Mouse (Mus musculus) inflammation-experienced regulatory T-cells, adult 6 months (primary cell): Measurements from ENCODE around the gene Crhr2. TPM values are rescaled to one million over a fixed set of nuclear protein-coding genes. Genes with fewer than 3 reads are reported as not detected.

Experiments
- ATAC-seq: one replicate; pipeline ENCODE4 v1.8.0; 2017
- polyA plus RNA-seq, 3 experiments: library from polyadenylated mRNA; unstranded; fragments of 100-300 nt; shearing (Covaris generic); gene quantifications; one replicate each; pipeline ENCODE4 v1.2.1; 2017

Crhr2 gene
- polyA plus RNA-seq, 3 experiments from 2014 or later: not detected

DNA sequence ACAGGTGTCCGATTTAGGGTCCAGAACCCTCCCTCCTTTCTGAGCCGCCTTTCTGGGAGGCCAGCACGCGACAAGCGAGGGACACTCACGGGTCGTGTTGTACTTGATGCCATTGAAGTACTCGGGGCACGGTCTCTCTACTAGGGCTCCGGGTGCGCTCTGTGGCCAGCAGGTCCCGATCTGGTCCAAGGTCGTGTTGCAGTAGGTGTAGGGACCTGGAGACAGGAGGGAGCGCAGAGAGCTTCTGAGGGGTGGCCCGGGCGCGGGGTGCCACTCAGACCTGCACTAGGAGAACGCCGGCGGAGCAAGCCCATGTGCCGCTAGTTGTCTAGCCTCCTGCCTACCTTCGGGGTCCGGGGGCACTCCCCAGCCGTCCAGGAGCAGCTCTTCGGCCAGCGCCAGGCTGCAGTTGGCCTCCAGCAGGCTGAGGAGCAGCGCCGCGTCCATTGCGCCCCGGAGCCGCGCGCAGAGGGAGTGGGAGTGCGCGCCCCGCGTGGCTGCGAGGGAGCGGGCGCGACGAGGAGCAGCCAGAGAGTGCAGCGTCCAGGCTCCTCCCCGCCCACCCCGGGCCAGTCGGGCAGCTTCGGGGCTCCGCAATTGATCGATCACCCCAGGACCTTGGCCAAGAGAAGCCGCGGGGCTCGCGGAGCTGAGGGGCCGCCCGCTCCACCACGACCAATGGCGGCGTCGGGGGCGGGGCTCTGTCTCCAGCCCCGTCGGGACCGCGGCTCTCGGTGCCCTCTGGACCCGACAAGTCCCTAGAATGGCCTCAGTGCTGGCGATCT is 15.3 kb downstream of the Crhr2 start:
- no peak for ATAC-seq

DNA sequence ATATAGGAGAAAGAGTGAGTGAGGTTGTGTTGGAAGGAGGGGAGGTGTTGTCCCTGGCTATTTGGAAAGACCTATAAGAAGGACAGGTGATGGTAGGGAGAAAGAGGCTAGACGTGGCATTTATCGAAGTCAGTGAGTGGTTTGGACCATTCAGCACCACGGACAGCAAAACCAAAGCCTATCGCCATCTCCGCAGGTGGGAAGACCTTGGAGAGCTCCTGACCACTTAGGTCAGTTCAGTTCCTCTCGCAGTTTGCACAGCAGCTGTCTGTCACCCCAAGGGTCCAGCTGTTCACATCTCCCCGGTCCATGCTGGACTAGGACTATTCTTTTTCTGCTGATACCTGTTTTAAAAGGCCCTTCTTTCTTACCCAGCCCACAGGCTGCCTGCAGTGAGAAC is 24.5 kb downstream of the Crhr2 start:
- no peak for ATAC-seq

DNA sequence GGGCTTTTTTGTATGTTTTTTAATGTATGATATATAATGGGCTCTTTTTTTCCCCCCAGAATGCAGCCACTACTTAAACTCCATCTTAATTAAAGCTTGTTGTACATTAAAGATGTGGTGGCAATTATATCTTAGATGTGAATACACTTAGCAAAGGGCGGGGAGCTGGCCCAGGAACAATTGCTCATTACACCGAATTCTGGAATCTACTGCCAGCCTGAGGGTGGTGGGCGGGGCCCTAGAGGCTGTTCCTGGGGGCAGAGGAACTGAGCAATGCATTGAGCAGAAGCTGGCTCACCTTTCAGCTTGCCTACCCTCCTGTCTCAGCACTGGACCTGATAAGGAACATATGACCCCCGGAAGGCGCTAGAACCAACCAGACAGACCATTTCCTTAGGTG is 34.2 kb downstream of the Crhr2 start:
- no peak for ATAC-seq

DNA sequence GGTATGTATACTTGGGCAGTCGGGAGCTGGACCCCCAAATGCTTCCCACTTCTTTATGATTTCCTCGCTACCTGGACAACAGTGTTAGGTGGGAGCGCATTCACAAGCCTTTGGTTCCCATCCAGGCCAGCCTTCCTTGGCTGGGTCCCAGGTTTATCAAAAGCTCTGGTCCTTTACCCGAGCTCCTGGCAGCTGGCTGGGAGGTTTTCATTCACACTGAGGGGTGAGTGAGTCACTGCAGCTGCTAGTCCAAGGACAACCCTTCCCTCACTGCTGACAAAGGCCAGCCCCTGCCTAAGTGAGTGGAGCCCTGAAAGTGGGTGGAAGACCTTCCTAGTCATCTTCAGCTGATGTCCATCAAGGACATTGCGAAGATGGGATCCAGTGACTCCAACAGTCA is 34.8 kb downstream of the Crhr2 start:
- ATAC-seq: no peak

DNA sequence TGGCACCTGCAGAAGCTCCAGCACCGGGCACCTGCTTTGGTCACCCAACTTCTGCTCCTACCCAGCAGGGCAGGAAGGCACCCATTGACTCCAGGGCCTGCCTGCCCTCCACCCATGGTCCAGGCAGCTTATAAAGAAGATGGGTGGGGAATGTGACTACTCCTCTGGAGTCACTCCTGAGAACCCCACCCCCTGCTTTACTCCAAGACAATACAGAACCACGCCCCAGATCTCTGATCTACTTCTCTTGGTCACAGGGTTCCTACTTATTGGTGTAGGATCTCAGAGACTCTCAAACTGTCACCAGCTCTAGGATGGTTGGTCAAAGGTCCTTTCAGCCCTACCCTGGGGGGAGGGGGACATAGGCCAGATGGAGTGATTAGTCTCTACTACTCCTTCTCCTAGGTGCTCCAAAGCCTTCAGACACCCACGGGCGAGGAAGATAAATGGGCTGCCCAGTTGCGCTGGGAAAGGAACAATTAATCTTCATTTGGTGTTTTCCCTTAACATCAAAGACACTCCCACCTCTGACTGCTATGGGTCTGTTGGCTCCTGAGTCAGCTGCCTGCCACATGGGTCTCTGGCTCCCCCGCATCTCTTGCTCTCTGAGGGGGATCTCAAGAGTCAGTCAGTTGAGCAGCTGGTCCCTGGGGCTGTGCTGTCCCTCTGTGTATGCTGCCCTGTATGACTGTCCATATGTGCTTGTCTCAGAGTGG is 39.2 kb downstream of the Crhr2 start:
- no peak for ATAC-seq

DNA sequence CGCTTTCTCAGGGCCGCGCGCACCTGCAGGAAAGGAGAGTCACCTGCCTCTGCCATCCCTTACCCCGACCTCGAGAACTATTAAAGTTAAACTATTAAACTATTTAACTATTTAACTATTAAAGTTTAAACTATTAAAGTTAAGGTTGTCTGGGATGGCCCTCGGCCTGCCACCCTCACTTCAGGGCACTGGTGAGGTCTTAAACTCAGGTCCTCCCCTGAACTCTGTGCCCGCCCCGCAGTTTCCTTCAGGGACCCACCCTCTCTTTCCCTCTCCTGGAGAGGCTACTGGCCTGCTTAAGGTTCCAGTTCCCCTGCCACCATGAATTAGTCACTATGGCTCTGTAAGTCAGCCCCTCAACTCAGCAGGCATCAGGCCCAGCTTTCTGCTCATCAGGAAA is 41.4 kb downstream of the Crhr2 start:
- ATAC-seq: no peak

DNA sequence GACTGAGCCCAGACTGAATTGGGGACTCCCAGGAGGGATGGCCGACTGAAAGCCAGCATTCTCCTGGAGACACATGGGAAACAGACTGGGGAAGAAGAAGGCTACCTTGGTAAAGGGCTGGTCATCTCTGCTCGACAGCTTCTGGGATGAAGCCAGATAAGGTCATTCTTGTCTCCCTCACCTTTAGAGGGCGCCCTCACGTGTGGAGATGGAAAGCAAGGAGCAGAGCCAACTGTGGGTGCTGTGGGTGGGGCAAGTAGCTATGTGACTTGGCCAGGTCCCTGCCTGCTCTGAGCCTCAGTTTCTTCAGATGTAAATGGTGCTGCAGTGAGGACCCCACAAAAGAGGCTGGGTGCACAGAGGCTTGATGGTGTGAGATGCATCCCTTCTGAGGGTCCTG is 42.2 kb downstream of the Crhr2 start:
- ATAC-seq: no peak

DNA sequence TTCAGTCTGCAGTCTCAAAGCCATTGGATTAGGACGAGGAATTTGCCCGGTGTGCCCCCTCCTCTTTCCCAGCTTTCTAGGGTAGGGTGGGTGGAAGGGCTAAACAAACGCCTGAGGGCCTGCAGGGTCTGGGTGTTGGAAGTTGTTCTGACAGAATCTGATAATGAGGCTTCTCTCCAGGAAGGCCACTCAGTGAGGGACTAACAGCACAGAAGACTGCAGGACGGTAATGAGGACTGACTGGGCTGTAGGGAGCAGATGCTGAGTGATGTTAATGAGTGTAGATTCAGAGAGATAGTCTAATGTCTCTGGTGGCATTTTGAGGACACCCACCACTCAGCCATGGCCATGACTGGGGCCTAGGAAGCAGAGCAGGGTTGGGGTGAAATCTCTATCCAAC is 45.5 kb downstream of the Crhr2 start:
- ATAC-seq: no peak

DNA sequence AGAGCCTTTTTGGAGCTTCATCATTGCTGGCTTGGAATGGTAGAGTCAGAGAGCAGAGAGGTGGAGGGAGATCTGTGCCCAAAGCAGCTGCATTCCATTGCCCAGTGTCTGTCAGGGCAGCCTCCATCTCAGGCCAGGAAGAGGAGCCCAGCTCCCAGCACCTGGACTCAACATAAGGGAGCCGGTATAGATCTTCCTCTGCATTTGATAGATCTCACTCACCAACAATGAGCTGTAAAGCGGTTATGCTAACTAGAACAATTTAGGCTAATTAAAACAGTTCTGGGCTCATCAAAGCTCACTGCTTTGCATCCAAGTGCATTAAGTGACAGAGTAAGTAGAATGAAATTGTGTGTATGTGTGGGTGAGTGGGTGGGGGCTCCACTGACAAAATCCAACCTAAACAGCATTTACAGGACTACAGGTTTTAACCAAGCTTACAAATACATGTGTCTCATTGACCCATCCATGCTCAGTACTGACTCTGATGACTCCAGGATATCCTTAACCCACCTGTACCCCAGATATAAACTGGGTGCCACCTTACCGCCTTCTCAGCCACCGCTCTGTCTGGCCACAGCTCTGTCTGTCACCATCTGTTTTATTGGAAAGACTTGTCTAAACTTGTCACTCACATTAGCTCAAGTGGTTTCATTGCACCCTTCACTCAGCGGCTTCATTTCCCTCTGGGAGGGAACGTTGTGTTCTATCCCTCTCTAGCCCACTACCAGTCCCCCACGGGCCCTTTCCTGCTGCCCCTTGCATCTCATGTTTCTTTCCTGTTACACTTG is 50.4 kb downstream of the Crhr2 start:
- ATAC-seq: no peak

DNA sequence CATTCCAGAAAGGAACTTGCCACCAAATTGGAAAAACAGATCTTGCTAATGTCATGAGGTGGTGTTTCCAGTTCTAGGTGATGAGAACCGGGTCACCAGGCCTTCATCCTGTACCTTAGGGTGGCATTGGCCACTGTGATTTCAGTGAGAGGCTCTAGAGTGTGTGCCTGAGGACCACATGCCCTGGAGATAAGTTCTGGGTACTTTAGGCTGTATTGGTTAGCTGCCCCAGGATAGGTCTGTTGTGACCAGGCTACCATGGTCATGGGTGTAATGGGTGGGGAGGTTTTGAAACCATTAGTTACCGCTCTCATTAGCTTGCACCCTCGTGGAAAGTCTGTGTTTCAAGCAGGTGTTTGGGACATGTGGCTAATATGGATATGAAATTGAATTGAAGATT is 51.4 kb downstream of the Crhr2 start:
- ATAC-seq: no peak

DNA sequence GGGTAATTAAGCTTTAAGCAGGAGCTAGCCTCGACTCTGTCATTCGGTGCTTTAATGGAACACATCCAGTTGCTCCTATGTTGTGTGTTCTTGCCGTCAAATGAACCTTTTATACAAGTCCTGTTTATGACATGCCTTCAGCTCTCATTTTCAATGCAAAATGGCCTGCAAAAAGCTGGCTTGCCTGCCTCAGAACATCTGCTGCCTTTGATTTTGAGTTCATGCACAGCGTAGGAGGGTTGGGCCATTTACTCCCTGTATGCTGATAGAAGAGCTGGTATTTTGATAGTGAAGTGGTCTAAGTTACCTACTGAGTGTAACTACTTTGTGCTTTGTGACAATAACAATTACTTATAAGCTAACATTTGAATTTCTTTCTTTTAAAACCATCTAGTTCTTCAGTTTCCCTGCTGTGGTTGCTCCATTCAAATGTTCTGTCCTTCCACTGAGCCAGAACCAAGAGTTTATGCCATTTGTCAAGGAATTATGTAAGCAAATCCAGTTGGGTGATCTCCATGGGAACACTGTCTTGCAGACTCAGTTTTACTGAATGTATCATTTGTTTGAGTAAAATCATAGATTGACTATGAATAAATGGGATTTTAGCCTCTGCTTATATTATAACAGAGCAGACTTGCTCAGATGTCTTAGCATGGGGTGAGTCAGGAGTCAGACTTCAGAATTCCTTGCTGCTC is 56.1 kb downstream of the Crhr2 start:
- no peak for ATAC-seq

DNA sequence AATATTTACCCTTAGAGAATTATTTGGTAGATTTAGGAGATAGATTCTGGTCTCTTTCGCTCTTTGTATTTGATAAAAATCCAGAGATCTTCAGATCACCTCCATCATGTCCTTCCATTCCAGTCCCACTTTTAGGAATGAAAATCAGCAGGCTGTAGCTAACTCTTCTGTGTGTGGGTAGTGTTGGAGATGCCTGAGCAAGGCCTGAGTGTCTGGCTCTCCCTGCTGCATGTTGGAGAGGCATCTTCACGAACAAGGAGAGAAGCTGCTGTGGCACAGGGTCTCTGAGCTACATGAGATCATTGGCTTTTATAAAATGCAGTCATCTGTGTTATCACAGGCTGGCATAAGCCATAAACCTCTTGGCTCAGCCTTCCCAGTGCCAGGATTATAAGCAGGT is 66.9 kb downstream of the Crhr2 start:
- no peak for ATAC-seq

DNA sequence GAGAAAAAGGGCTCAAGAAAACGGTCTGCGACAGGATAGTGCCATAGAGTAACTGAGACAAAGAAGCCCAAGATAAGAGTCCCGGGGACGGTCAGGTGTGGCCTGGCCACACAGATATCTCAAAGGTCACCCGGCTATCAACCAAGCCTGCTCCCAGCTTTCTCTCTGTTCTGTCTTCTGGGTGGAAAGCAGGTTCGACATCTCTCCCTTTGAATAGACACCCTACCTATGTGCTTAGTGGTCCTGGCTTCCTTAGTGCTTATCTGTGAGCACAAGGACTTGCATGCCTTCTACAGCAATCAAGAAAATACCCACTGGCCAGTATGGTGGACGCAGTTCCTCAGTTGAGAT is 68.4 kb downstream of the Crhr2 start:
- ATAC-seq: no peak

DNA sequence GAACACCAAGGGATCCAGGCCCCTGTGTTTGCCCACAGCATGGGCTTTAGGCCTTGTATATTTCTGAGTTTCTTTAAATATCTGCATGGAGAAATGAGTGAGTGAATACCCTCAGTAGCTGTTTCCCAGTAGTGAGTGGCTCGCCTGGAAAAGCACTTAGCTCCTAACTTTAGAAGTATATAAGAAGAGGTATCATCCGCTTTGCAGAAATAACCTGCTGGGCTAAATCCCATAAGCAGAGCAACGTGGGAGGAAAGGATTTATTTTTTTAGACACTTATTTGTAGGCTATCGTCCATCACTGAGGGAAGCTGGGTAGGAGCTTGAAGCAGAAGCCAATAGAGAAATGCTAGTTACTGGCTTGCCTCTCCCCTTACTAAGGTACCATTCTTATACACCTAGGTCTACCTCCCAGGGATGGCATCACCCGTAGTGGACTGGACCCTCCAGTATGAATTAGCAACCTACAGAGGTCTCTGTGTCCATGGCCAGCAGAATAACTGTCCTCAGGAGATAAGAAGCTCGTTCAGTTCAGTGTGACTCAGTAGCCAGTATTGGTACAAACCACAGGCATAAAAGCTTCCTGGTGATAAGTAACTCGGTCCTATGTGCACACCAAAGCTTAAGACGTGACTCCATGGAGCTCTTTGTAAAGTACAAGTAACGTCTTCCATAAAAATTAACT is 68.9 kb downstream of the Crhr2 start:
- no peak for ATAC-seq

DNA sequence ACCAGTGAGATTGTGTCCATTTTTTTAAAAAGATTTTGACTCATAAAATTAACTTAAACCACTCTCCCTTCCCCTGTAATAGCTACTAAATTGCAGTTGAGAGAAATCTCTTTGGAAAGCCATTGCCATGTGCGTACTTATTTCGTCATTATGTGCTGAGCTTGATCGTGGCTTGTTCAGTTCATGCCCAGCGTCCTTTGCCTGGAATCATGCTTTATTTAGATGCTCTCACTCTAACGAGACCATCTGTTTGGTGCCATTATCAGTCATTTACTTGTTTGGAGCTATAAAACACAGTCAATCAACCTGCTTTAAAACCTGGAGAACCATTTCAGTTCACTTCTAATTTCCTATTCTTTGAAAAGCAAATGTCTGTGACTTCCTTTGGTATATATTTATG is 70.6 kb downstream of the Crhr2 start:
- no peak for ATAC-seq

DNA sequence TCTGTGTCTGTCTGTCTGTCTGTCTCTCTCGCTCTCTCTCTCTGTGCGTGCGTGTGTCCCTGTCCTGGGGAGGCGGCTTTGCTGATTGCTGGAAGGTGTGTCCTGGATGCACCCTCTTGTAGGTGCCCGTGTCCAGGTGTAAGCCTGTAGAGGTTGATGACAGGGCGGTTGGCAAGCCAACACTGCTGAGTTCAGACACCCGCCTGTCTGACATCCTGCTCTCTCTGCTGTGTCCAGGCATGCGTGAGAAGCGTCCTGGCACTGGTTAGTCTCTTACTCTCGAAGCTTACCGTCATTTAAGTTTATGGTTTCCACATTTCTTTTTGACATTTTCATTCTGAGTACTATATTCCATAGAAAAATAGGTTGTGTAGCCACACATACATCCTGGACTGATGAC is 71.5 kb downstream of the Crhr2 start:
- ATAC-seq: no peak

DNA sequence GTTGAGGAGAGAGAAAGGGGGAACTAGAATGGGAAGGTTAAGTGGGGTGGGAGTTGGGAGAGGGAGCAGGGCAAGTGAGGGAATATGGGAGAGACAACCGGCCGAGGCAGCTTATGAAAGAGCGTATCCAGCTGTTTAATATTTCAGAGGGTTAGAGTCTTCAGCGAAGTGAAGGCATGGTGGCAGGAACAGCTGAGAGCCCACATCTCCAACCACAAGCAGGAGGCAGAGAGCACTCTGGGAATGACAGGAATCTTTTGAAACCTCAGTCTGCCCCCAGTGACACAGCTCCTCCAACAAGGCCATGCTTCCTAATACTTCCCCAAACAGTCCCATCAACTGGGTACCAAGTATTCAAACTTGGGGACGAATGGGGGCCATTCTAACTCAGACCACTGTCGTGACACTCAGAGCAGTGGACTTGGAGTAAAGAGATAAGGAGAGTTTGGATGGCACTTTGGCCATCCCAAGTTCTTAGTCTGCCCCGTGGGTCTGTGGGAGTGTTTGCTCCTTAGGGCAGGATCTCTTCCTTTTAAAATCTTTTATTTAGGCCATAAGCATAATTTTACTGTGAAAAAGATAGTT is 72.5 kb downstream of the Crhr2 start:
- ATAC-seq: no peak

DNA sequence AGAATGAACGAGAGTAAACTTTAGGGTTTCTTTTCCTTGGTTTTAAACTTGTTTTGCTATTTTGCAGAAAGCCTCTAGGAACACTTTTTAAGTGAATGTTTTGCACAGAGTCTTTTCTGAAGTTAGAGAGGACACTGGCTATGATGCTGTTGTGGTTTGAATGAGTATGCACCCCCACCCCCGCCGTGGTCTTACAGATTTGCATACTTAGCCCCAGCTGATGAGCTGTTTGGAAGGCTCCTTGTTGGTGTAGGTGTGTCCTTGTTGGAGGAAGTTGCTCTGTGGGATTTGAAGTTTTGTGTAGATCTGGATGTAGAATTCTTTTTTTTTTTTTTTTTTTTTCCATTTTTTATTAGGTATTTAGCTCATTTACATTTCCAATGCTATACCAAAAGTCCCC is 75.4 kb downstream of the Crhr2 start:
- ATAC-seq: no peak

DNA sequence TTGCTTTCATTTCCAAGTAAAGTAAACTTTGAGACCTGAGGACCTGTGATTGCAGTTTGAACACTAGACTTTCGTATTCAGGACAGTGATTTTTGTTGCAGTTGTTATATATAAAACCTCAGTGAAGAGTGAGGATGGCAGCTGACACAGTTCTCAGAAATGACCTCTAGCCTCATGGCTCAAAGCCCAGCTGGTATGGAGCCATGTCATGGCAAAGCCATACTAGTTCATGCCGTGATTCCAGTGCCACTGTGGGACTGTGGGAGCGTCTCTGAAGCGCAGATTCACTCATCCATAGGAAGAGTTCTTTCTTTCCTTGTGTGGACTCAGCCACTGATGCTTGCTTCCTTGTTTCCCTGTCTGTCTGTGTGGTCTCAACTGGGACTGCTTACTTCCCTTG is 78.3 kb downstream of the Crhr2 start:
- ATAC-seq: no peak

DNA sequence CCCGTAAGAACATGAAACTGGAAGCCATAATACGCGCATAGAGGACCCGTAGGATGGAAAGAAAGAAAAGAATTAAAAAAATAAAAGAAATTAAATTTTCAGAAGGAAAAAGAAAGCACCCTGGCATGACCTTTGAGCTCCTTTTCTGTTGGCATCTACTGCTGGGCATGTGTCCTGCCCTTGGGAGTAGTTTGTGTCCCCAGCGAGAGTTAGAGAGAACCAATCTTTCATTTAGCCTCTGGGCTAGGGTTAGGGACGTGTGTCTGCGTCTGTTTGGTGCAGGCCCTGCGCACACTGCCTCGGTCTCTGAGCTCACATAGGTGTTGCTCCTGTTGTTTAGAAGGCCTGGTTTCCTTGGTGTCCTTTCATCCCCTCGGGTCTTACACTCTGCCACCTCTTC is 83.6 kb downstream of the Crhr2 start:
- no peak for ATAC-seq

DNA sequence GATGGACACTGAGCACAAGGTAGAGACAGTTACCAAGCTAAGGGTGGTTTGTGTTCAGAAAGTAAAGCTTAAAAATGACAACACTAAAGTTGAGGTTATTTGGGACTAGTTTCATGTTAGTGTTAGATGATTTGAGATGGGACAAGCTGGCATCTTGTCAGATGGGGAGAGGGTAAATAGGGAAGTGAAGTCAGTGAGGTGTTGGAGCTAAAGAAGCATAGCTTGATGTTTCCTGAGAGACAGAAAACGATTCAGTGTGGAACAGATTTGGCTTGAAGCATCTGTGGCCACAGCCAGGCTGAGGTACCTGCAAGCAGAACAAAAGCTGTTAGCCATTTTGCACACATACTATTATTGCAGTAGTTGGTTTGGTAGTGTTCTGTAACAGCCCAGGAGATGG is 87.5 kb downstream of the Crhr2 start:
- no peak for ATAC-seq

DNA sequence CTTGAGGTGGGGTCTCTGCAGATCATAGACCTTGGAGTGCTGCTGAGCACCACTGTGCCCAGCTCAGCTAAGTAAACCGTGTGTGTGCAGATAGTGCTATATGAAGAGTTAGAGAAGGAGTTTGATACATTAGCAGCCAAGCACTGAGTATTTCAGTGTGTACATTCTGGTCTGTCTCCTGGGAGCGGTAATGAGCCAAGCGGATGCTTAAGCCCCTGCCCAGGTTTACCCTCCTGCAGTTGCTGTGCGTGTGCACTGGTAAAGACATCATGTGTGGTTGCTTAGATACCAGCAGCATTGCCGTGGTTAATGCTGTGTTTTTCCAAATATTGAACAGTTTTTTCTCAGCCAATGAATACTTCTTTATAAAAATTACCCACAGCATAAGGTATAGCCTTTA is 88.3 kb downstream of the Crhr2 start:
- ATAC-seq: no peak
